Mouse (Mus musculus) heart, embryonic 15.5 days (tissue): ENCODE data around the gene Igf2bp3. TPM values are rescaled to one million over a fixed set of nuclear protein-coding genes. Genes with fewer than 3 reads are reported as not detected.
A peak's percentile ranks its signal among the peaks of the same experiment; 100 is the strongest.

Experiments used
- ATAC-seq: fragments of 200-750 bp; cut with Nextera tagmentation; replicated peaks from 2 replicates; pipeline ENCODE4 v1.8.0; 2017; ENCODE audit warnings: low read depth, moderate TSS enrichment; ENCODE audit not compliant: insufficient number of reproducible peaks, insufficient read depth, low FRiP score
- H3K27ac ChIP-seq: fragments of 300-500 bp; sonication (generic); 2 replicates; pipeline ENCODE4 v1.5.1; 2015; ENCODE audit warnings: mild to moderate bottlenecking, inconsistent platforms
- H3K27me3 ChIP-seq: fragments of 300-500 bp; sonication (generic); 2 replicates; pipeline ENCODE4 v1.6.1; 2015; ENCODE audit warnings: inconsistent platforms
- H3K36me3 ChIP-seq: fragments of 300-500 bp; sonication (generic); 2 replicates; pipeline ENCODE4 v1.6.1; 2015; ENCODE audit warnings: mild to moderate bottlenecking, inconsistent platforms
- H3K4me1 ChIP-seq: fragments of 300-500 bp; sonication (generic); replicated peaks from 2 replicates; pipeline ENCODE4 v1.6.1; 2015; ENCODE audit warnings: inconsistent platforms
- H3K4me2 ChIP-seq: fragments of 300-500 bp; sonication (generic); 2 replicates; pipeline ENCODE4 v1.6.1; 2015; ENCODE audit warnings: inconsistent platforms, mild to moderate bottlenecking, moderate library complexity
- H3K4me3 ChIP-seq: fragments of 300-500 bp; sonication (generic); 2 replicates; pipeline ENCODE4 v1.5.1; 2015; ENCODE audit warnings: mild to moderate bottlenecking, inconsistent platforms
- H3K9ac ChIP-seq: fragments of 300-500 bp; sonication (generic); 2 replicates; pipeline ENCODE4 v1.6.1; 2015; ENCODE audit warnings: mild to moderate bottlenecking, inconsistent platforms
- H3K9me3 ChIP-seq: fragments of 300-500 bp; sonication (generic); replicated peaks from 2 replicates; pipeline ENCODE4 v1.6.1; 2016; ENCODE audit warnings: inconsistent platforms
- WGBS: fragments of 180-500 bp; shearing (Covaris S2); methylation state at CpG from one replicate; pipeline ENCODE4 v1.1.7; 2015; ENCODE audit warnings: mixed read lengths; 5-methylcytosine and 5-hydroxymethylcytosine counted together
- polyA plus RNA-seq: library from polyadenylated mRNA; unstranded; fragments of >200 nt; fragmentation: Nextera tagmentation; extraction: Ambion mirVana; gene quantifications from 2 replicates; pipeline ENCODE4 v1.2.1, GENCODE M21; 2015

Gene Igf2bp3
- polyA plus RNA-seq, 1 experiment from 2014 or later: 33.0 TPM

DNA sequence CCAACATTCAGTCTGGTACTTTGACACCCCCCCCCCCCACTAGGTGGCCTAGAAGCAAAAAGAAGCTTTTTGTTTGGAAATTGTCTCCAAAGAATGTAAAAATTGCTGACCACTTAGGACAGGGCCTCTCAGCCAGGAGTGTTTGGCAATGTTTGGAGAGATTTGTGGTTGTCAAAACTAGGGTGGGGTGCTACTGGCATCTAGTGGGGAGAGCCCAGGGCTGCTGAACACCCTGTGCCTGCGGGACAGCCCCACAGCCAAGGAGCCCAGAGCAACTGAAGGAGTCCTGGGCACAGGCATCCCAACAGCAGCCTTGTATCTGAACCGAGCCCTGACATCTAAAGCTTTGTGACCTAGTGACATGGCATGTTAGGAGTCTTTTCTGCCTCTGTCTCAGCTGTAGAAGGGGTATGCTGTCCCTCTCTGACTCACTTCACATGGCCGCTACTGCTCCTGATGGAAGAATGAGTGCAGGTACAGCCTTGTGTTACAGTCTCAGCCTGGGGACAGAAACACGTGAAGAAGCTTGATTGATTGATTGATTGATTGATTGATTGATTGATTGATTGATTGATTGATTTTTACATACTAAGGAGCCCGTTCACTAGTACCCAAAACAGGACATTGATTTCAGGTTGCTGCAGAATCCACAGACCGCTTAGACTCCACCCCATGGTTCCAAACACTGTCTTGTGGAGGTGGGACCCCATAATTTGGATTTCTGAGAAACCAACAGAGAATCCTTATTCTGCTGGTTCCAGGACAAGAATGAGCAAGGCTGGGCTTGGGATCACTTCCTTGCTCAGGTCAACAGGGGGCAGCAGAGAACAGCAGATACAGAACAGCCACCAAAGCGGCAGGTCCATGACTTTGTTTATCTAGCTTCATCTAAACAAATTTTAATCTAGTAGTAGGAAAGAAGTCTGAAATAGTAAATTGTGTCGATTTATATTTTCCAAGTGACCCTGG, 157.4 kb downstream of the Igf2bp3 start:
- no peak overlapping the region for H3K4me3 ChIP-seq
- no peak overlapping the region for H3K4me2 ChIP-seq
- WGBS: 39% methylated on average over 8 of the region's 8 CpGs
- no peaks in the 10 kb centered on the region for H3K36me3 ChIP-seq
- no peak overlapping the region for H3K27ac ChIP-seq
- no peak overlapping the region for H3K9ac ChIP-seq
- no peak for ATAC-seq
- H3K4me1 ChIP-seq: no peaks in the 10 kb centered on the region
- H3K9me3 ChIP-seq: no peaks in the 10 kb centered on the region
- no peaks in the 10 kb centered on the region for H3K27me3 ChIP-seq

DNA sequence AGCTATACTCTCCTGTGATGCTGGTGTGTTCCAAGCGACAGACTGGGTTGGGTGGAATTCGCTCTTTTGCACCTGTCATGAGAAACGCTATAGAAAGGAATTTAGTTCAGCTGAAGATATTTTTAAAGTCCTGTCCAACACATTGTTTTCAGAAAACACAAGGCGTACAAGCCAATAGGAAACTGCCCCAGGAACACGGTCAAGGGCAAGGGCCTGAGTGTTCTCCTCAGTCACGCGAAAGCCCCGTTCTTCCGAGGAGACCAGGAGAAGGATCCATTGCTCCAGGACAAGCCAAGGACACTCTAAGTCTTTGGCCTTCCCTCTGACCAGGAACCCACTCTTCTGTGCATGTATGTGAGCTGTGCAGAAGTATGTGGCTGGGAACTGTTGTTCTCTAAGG, 158.7 kb downstream of the Igf2bp3 start:
- no peak overlapping the region for H3K27ac ChIP-seq
- ATAC-seq: no peak
- WGBS: 78% methylated on average over 9 of the region's 9 CpGs
- no peak overlapping the region for H3K9ac ChIP-seq
- H3K4me2 ChIP-seq: no peak overlapping the region
- no peaks in the 10 kb centered on the region for H3K9me3 ChIP-seq
- no peaks in the 10 kb centered on the region for H3K27me3 ChIP-seq
- no peak overlapping the region for H3K4me3 ChIP-seq
- no peaks in the 10 kb centered on the region for H3K36me3 ChIP-seq
- no peaks in the 10 kb centered on the region for H3K4me1 ChIP-seq

DNA sequence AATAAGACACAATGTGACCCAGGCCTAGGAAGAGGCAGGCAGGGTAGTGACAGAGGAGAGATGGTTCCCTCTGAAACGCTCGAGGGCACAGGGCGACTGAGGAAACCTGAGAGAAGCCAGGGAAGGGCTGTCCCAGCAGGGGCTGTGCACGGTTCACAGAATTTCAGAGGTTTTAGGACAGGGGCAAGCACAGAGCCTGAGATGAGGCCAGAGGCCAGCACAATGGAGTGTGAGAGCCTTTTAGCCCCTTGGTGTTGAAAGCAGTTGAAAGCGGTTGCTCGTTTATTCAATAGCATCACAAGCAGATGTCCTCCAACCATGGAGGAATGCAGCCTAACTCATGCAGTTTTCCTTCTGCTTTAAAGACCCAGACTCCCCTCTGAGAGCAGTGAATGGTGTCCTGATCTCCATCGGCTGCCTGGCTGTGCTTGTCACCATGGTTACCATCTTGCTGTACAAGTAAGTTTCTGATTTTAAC, 159.5 kb downstream of the Igf2bp3 start:
- Histone ChIP-seq H3K9me3 (no peaks in the 10 kb centered on the region), H3K27me3 (no peaks in the 10 kb centered on the region), H3K9ac (no peak overlapping the region), H3K4me2 (no peak overlapping the region), H3K4me1 (no peaks in the 10 kb centered on the region), H3K36me3 (no peaks in the 10 kb centered on the region), H3K27ac (no peak overlapping the region), H3K4me3 (no peak overlapping the region)
- ATAC-seq: no peak
- WGBS: 44% methylated on average over 7 of the region's 7 CpGs

DNA sequence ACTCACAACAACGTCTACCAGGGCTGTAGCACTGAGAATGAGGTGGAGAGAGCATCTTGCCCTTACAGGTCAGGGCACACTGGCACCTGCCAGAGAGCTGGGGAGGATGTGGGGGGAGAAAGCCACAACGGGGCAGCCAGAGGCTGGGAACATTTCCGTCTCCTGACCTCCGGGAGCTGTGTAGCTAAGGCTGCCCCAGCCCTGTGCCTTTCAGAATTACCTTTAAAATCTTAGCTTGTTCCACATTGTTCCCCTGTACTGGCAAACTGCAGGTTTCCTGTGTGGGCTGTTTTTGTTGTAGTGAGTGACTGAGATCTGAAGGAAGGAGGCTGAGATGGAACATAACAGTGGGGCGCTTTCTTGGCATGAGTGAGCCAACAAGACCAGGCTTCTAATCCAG, 162.6 kb downstream of the Igf2bp3 start:
- 56% methylated on average over 5 of the region's 5 CpGs for WGBS
- Histone ChIP-seq H3K36me3 (no peaks in the 10 kb centered on the region), H3K4me2 (no peak overlapping the region), H3K4me1 (no peaks in the 10 kb centered on the region), H3K27me3 (no peaks in the 10 kb centered on the region), H3K9me3 (no peaks in the 10 kb centered on the region), H3K9ac (no peak overlapping the region), H3K4me3 (no peak overlapping the region), H3K27ac (no peak overlapping the region)
- ATAC-seq: no peak

DNA sequence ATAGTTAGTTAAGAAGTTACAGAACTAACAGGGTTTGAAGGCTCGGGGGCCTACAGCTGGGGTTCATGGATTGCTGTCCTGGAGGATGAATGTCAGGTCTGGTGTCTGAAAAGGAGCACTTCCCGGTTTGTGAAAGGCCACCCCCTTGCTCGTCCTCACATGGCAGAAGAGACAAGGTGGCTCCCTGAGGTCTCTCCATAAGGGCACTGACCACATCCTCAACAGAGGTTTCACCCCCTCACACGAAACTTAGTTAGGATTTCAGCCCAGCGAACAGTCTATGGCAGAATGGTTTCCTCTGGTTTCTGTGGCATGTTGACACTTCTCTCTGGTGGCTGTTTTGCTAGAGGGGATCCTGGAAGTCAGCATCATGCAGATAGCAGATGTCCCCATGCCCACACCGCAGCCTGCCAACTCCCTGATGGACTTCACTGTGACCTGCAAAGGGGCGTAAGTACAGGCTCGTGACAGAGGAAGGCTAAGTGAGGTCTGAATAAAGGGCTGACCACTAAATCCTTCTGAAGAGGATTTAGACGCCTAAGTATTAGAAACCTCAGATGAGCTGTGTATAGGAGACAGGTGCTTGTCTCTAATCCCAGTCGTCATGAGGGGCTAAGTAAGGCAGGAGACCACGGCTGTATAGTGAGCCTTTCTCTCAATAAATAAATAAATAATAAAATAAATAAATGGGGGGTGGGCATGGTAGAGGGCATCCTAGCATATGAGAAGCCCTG, 163.9 kb downstream of the Igf2bp3 start:
- ATAC-seq: no peak
- no peak overlapping the region for H3K9ac ChIP-seq
- H3K4me3 ChIP-seq: no peak overlapping the region
- 74% methylated on average over 11 of the region's 11 CpGs for WGBS
- H3K4me1 ChIP-seq: no peaks in the 10 kb centered on the region
- no peak overlapping the region for H3K4me2 ChIP-seq
- H3K27ac ChIP-seq: no peak overlapping the region
- H3K27me3 ChIP-seq: no peaks in the 10 kb centered on the region
- no peaks in the 10 kb centered on the region for H3K9me3 ChIP-seq
- no peaks in the 10 kb centered on the region for H3K36me3 ChIP-seq

DNA sequence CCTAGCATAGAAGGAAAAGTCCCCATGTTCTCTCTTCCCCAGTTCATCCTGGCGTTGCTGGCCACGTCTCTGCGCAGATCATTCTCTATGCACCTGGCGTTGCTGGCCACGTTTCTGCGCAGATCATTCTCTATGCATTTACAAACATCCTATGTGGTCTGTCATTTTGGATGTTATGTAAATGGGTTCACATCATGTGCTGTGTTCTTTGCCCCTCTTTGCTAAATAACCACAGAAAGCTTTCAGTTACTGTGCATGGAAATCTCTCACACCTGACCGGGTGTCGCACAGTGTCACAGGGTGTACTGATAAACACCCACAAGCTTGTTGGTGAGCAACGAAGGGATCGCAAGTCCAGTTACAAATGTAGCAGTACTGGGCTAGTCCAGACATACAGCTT, 166.4 kb downstream of the Igf2bp3 start:
- H3K4me1 ChIP-seq: no peaks in the 10 kb centered on the region
- H3K27me3 ChIP-seq: no peaks in the 10 kb centered on the region
- no peak overlapping the region for H3K27ac ChIP-seq
- H3K36me3 ChIP-seq: no peaks in the 10 kb centered on the region
- no peak for ATAC-seq
- H3K9me3 ChIP-seq: no peaks in the 10 kb centered on the region
- no peak overlapping the region for H3K4me2 ChIP-seq
- 82% methylated on average over 10 of the region's 10 CpGs for WGBS
- no peak overlapping the region for H3K9ac ChIP-seq
- no peak overlapping the region for H3K4me3 ChIP-seq

DNA sequence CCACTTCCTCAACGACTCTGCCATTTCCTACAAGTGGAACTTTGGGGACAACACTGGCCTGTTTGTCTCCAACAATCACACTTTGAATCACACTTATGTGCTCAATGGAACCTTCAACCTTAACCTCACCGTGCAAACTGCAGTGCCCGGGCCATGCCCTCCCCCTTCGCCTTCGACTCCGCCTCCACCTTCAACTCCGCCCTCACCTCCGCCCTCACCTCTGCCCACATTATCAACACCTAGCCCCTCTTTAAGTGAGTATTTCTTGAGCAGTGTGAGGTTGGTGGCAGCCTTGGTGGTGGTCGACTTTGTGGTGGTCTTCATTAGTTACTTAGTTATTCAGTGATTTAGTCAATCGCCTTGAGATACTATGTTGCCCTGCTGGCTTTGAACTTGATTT, 166.9 kb downstream of the Igf2bp3 start:
- Histone ChIP-seq H3K4me3 (no peak overlapping the region), H3K27ac (no peak overlapping the region), H3K9ac (no peak overlapping the region), H3K27me3 (no peaks in the 10 kb centered on the region), H3K9me3 (no peaks in the 10 kb centered on the region), H3K4me2 (no peak overlapping the region), H3K4me1 (no peaks in the 10 kb centered on the region), H3K36me3 (no peaks in the 10 kb centered on the region)
- ATAC-seq: no peak
- WGBS: 61% methylated on average over 10 of the region's 10 CpGs

DNA sequence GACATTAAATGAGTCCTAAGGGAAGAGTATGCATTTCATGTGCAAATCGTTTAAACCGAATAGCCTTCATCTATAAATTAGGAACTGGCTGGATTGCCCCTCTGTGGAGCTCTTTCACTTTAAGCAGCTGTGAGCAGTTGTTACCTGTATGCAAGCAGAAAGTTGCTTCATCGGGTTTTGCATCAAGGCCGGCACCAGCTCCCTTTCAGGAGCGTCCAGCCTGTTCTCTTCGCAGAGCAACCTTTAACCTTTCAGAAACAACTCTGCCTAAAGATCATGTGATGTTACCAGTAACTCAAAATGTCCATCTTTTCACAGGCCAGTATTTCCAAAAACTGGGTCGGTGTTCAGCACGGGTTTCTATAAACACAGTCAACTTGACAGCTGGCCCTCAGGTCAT, 167.8 kb downstream of the Igf2bp3 start:
- H3K27me3 ChIP-seq: no peaks in the 10 kb centered on the region
- ATAC-seq: no peak
- no peaks in the 10 kb centered on the region for H3K36me3 ChIP-seq
- no peaks in the 10 kb centered on the region for H3K4me1 ChIP-seq
- H3K9ac ChIP-seq: no peak overlapping the region
- H3K4me3 ChIP-seq: no peak overlapping the region
- no peak overlapping the region for H3K4me2 ChIP-seq
- H3K27ac ChIP-seq: no peak overlapping the region
- H3K9me3 ChIP-seq: no peaks in the 10 kb centered on the region
- 77% methylated on average over 8 of the region's 8 CpGs for WGBS

DNA sequence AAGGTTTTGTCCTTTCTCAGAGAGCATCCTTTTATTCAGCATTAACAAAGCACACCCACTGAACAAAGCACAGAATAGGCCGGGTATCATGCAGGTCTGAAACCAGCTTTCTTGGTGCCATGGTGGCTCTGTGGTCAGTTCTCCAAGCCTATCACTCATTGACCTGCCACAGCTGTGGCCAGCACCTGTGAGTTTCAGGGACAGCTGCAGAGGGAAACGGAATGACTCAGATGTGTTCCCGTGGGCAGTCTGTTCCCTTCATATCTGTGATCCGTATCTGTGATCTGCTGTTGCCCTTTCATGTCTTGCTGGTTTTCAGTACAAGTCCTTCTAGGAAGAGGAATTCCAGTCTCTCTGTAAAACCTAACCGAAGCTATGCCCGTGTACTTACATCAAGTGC, 168.3 kb downstream of the Igf2bp3 start:
- H3K36me3 ChIP-seq: no peaks in the 10 kb centered on the region

DNA sequence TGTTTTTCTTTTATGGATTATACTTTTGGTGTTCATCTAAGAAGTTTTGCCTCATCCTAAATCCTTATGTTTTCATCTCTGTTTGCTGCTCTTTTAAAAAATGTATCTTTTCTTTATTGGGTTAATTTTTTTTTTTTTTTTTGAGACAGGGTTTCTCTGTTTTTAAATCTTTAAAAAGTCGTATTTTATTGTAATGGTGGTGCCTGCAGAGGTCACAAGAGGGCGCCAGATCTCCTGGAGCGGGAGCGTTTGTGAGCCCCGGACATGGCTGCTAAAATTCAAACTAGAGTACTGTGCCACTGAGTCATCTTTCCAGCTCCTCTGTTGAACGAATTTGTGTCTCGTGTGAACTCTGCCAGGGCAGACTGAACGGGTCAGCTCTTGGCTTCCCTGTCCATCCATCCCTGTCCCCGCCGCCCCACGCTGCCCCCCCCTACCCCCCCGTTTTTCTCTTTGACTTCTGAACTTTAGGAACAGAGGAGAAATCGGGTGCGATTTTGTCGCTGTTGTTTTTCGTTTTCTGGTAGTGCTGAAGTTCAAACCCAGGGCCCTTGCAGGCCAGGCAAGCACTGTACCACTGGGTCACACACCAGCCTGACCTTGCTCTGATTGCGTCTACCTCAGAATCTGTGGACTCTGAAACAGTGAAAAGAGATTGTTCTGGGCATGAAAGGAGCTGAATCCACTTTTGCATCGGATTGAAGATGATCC, 175.1 kb downstream of the Igf2bp3 start:
- Histone ChIP-seq H3K27ac (no peak overlapping the region), H3K36me3 (no peaks in the 10 kb centered on the region), H3K27me3 (peaks cover 13% of the 10 kb centered on the region), H3K4me3 (peak overlapping the region; percentile 42), H3K4me1 (peaks cover 16% of the 10 kb centered on the region), H3K4me2 (peak overlapping the region; percentile 59), H3K9ac (0 out of 2 replicates have a peak overlapping the region, but pooled peaks have one; percentile 30), H3K9me3 (no peaks in the 10 kb centered on the region)
- ATAC-seq: no peak
- 14% methylated on average over 18 of the region's 18 CpGs for whole genome bisulfite sequencing

More for the DNA sequence above, 168.3 kb downstream of the Igf2bp3 start:
- H3K27me3 ChIP-seq: no peaks in the 10 kb centered on the region
- no peaks in the 10 kb centered on the region for H3K4me1 ChIP-seq
- H3K27ac ChIP-seq: no peak overlapping the region
- 70% methylated on average over 6 of the region's 6 CpGs for WGBS
- H3K9me3 ChIP-seq: no peaks in the 10 kb centered on the region
- H3K4me3 ChIP-seq: no peak overlapping the region
- H3K9ac ChIP-seq: no peak overlapping the region
- no peak for ATAC-seq
- no peak overlapping the region for H3K4me2 ChIP-seq

DNA sequence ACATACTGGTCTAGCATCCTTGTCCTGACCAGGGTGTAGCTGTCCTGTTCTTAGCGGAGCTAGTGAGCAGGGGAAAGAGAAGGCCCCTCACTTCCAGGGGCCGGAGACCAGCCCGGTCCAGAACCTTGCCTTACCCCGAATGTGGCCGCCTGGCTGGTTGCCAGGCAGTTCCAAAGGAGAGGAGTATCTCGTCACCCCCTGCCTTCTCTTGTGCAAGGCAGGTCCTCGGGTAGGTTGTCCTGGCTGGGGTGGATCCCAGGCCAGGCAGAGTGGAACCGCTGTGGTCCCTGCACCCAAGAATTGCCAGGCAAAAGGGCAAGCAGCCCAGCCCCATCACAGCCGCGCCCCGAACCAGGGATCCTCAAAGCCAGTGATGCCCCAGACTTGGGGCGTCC, 177.5 kb downstream of the Igf2bp3 start:
- 54% methylated on average over 12 of the region's 12 CpGs for WGBS
- Histone ChIP-seq H3K4me1 (peaks cover 16% of the 10 kb centered on the region), H3K36me3 (no peaks in the 10 kb centered on the region), H3K27me3 (peaks cover 13% of the 10 kb centered on the region), H3K9ac (no peak overlapping the region), H3K4me2 (peak overlapping the region; percentile 60; the same call in 1 of the 2 replicates), H3K27ac (no peak overlapping the region), H3K4me3 (no peak overlapping the region), H3K9me3 (no peaks in the 10 kb centered on the region)
- ATAC-seq: no peak
